Mouse (Mus musculus) CD8-positive naive resting alpha-beta T cell, adult 2 months (primary cell): Measurements from ENCODE around the gene Snrnp48.

Source experiments
- DNase-seq, 2 experiments: peaks; one replicate each; pipeline ENCODE4 v3.0.0; 2022; ENCODE audit warnings: low read depth in 2 of 2, low spot score in 2 of 2

The Snrnp48 gene

DNA sequence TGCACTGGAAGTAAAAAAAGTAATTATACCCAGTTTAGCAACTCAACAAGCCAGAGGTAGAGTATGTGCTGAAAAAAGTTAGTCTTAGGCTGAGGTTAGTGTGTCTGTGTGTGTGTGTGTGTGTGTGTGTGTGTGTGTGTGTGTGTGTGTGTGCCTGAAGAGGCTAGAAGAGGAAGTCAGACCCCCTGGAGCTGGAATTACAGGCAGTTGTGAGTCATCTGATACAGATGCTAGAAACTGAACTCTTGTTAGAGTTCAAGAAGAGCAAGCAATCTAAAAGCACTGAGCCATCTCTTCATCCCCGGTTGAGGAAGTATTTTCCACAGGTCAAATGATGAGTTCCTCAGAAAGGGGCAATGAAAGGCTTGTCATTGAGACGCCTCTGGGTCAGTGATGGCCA, 54.2 kb downstream of the Snrnp48 start:
- no peak for DNase-seq

DNA sequence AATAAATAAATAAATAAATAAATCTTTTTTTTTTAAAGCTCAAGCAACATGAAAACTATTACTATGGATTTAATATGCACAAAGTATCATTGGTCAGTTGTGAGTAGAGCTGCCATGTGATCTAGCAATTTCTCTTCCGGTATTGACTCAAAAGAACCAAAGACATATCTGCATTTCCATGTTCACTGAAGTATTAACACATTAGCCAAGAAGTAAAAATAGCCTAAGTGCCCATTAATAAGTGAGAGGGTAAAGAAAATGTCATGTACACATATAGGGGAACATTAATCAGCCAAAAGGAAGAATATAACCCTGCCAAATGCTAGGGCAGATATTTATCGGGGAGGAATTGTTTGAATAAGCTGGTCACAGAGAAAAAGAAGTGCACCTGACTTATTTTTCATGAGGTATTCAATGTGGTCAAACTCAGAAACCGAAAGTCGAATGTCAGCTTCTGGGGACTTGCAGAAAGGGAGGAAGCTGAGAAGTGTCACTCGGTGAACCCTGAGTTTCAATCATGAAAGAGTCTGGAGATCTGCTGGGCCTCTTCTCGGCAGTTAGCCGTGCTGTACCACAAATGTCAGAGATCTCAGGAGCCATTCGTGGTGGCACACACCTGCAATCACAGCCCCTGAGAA, 64.4 kb downstream of the Snrnp48 start:
- DNase-seq, result no peak

DNA sequence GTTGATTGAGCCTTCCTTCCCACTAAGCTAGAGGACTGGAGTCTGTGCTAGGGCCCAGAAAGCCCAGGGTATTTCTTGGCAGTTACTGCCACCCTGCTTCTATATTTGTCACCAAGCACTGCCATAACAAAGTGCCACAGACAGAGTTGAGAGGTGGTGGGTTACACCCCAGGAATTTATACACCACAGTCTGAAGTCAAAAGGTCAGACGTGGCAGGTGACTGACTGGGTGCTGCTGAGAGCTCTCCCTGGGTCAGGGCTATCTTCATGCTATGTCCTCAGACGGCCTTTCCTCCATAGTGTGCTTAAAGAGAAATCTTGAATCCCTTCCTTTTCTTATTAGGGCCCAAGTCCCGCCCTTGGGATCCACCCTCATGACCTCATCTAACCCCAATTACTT, 67.9 kb downstream of the Snrnp48 start:
- no peak for DNase-seq
